Mouse (Mus musculus): ENCODE data around the gene Fbxl15. TPM values are rescaled to one million over a fixed set of nuclear protein-coding genes. Genes with fewer than 3 reads are reported as not detected.

Gene Fbxl15
- polyA plus RNA-seq, 1 experiment from 2014 or later, result 17.7 TPM

GRCm38 (mm10) chr19:46296938-46297337 is 31.0 kb upstream of the Fbxl15 start:
- no peak overlapping the region for H3K9ac ChIP-seq (ENCODE audit: low read length)
- no peak overlapping the region for H3K4me3 ChIP-seq (ENCODE audit: low read depth, low read length)
- H3K9me3 ChIP-seq (ENCODE audit: control insufficient read depth, low read length), result no peaks in the 10 kb centered on the region
- no peaks in the 10 kb centered on the region for H3K4me1 ChIP-seq (replicated peaks; ENCODE audit: control insufficient read depth, insufficient read depth, low read length)
- 70% methylated on average over 4 of the region's 4 CpGs for WGBS
- ATAC-seq (replicated peaks; ENCODE audit: low FRiP score, low TSS enrichment, low read depth), result no peak
- no peak overlapping the region for H3K27ac ChIP-seq (ENCODE audit: low read depth)
- no peaks in the 10 kb centered on the region for H3K36me3 ChIP-seq (ENCODE audit: control insufficient read depth, insufficient read depth, low read length)
- no peaks in the 10 kb centered on the region for H3K27me3 ChIP-seq (replicated peaks; ENCODE audit: control insufficient read depth, insufficient read depth, low read length)
- no peak for DNase-seq (ENCODE audit: low spot score)
- no peak overlapping the region for H3K4me2 ChIP-seq (ENCODE audit: low read length)

- H3K4me1 ChIP-seq (replicated peaks; ENCODE audit: control insufficient read depth, insufficient read depth, low read length), result peaks cover 5% of the 10 kb centered on the region
- WGBS, result 38% methylated on average over 8 of the region's 8 CpGs
- H3K36me3 ChIP-seq (ENCODE audit: control insufficient read depth, insufficient read depth, low read length), result no peaks in the 10 kb centered on the region
- H3K9me3 ChIP-seq (ENCODE audit: control insufficient read depth, low read length), result no peaks in the 10 kb centered on the region
- no peak overlapping the region for H3K4me2 ChIP-seq (ENCODE audit: low read length)
- H3K27me3 ChIP-seq (replicated peaks; ENCODE audit: control insufficient read depth, insufficient read depth, low read length), result no peaks in the 10 kb centered on the region
- no peak overlapping the region for H3K27ac ChIP-seq (ENCODE audit: low read depth)
- DNase-seq (ENCODE audit: low spot score), result no peak
- H3K4me3 ChIP-seq (ENCODE audit: low read depth, low read length), result no peak overlapping the region
- H3K9ac ChIP-seq (ENCODE audit: low read length), result no peak overlapping the region
- no peak for ATAC-seq (replicated peaks; ENCODE audit: low FRiP score, low TSS enrichment, low read depth)
These were observed 27.5 kb upstream of the Fbxl15 start for GRCm38 (mm10) chr19:46300294-46301045.

GRCm38 (mm10) chr19:46302551-46302950 is 25.4 kb upstream of the Fbxl15 start:
- Histone ChIP-seq H3K27ac (ENCODE audit: low read depth) (no peak overlapping the region), H3K4me2 (ENCODE audit: low read length) (no peak overlapping the region), H3K4me3 (ENCODE audit: low read depth, low read length) (no peak overlapping the region), H3K4me1 (replicated peaks; ENCODE audit: control insufficient read depth, insufficient read depth, low read length) (peaks cover 5% of the 10 kb centered on the region), H3K27me3 (replicated peaks; ENCODE audit: control insufficient read depth, insufficient read depth, low read length) (no peaks in the 10 kb centered on the region), H3K9ac (ENCODE audit: low read length) (no peak overlapping the region), H3K36me3 (ENCODE audit: control insufficient read depth, insufficient read depth, low read length) (peaks cover 1% of the 10 kb centered on the region; the same call in 1 of the 2 replicates), H3K9me3 (ENCODE audit: control insufficient read depth, low read length) (no peaks in the 10 kb centered on the region)
- WGBS, result 90% methylated on average over 4 of the region's 4 CpGs
- ATAC-seq (replicated peaks; ENCODE audit: low FRiP score, low TSS enrichment, low read depth) (no peak), DNase-seq (ENCODE audit: low spot score) (no peak)

GRCm38 (mm10) chr19:46303251-46304215 is 24.5 kb upstream of the Fbxl15 start:
- no peak for ATAC-seq (replicated peaks; ENCODE audit: low FRiP score, low TSS enrichment, low read depth)

GRCm38 (mm10) chr19:46304216-46304841 is 23.7 kb upstream of the Fbxl15 start, which contains the start of gene Nfkb2:
Gene Nfkb2 (plus strand): TSS chr19:46304320.
- DNase-seq (ENCODE audit: low spot score) (peak; percentile 95), ATAC-seq (replicated peaks; ENCODE audit: low FRiP score, low TSS enrichment, low read depth) (peak; percentile 88)
- WGBS, result under 1% methylated on average over 39 of the region's 39 CpGs
- no peaks in the 10 kb centered on the region for H3K9me3 ChIP-seq (ENCODE audit: control insufficient read depth, low read length)
- peak within 1 kb of the TSS; percentile 99 for H3K4me2 ChIP-seq (ENCODE audit: low read length)
- peak within 1 kb of the TSS; percentile 64 for H3K4me3 ChIP-seq (ENCODE audit: low read depth, low read length)
- peaks cover 6% of the 10 kb centered on the region; the same call in 1 of the 2 replicates for H3K36me3 ChIP-seq (ENCODE audit: control insufficient read depth, insufficient read depth, low read length)
- peak within 1 kb of the TSS; percentile 55 for H3K9ac ChIP-seq (ENCODE audit: low read length)
- H3K4me1 ChIP-seq (replicated peaks; ENCODE audit: control insufficient read depth, insufficient read depth, low read length), result peaks cover 14% of the 10 kb centered on the region
- peak within 1 kb of the TSS; percentile 71 for H3K27ac ChIP-seq (ENCODE audit: low read depth)
- no peaks in the 10 kb centered on the region for H3K27me3 ChIP-seq (replicated peaks; ENCODE audit: control insufficient read depth, insufficient read depth, low read length)

More at GRCm38 (mm10) chr19:46303251-46304215, 24.5 kb upstream of the Fbxl15 start:
- no peak for DNase-seq (ENCODE audit: low spot score)
- H3K4me3 ChIP-seq (ENCODE audit: low read depth, low read length), result peak overlapping the region; percentile 64
- H3K9ac ChIP-seq (ENCODE audit: low read length), result no peak overlapping the region; the same call in 1 of the 2 replicates
- peak overlapping the region; percentile 99 for H3K4me2 ChIP-seq (ENCODE audit: low read length)
- no peaks in the 10 kb centered on the region for H3K9me3 ChIP-seq (ENCODE audit: control insufficient read depth, low read length)
- no peaks in the 10 kb centered on the region for H3K27me3 ChIP-seq (replicated peaks; ENCODE audit: control insufficient read depth, insufficient read depth, low read length)
- WGBS, result 56% methylated on average over 18 of the region's 18 CpGs
- no peak overlapping the region for H3K27ac ChIP-seq (ENCODE audit: low read depth)
- H3K4me1 ChIP-seq (replicated peaks; ENCODE audit: control insufficient read depth, insufficient read depth, low read length), result peaks cover 6% of the 10 kb centered on the region
- peaks cover 6% of the 10 kb centered on the region; the same call in 1 of the 2 replicates for H3K36me3 ChIP-seq (ENCODE audit: control insufficient read depth, insufficient read depth, low read length)

GRCm38 (mm10) chr19:46304908-46305333 is 23.1 kb upstream of the Fbxl15 start:
- peak; percentile 32 for ATAC-seq (replicated peaks; ENCODE audit: low FRiP score, low TSS enrichment, low read depth)
- peaks cover 8% of the 10 kb centered on the region; the same call in 1 of the 2 replicates for H3K36me3 ChIP-seq (ENCODE audit: control insufficient read depth, insufficient read depth, low read length)
- H3K9me3 ChIP-seq (ENCODE audit: control insufficient read depth, low read length), result no peaks in the 10 kb centered on the region
- peaks cover 15% of the 10 kb centered on the region for H3K4me1 ChIP-seq (replicated peaks; ENCODE audit: control insufficient read depth, insufficient read depth, low read length)
- no peak for DNase-seq (ENCODE audit: low spot score)
- peak overlapping the region; percentile 55 for H3K9ac ChIP-seq (ENCODE audit: low read length)
- H3K27ac ChIP-seq (ENCODE audit: low read depth), result peak overlapping the region; percentile 71
- peak overlapping the region; percentile 99 for H3K4me2 ChIP-seq (ENCODE audit: low read length)
- WGBS, result 1% methylated on average over 34 of the region's 34 CpGs
- peak overlapping the region; percentile 64 for H3K4me3 ChIP-seq (ENCODE audit: low read depth, low read length)
- no peaks in the 10 kb centered on the region for H3K27me3 ChIP-seq (replicated peaks; ENCODE audit: control insufficient read depth, insufficient read depth, low read length)

- WGBS, result under 1% methylated on average over 43 of the region's 43 CpGs
- H3K4me2 ChIP-seq (ENCODE audit: low read length), result peak overlapping the region; percentile 99
These were observed 22.3 kb upstream of the Fbxl15 start for GRCm38 (mm10) chr19:46305432-46306267.

More at GRCm38 (mm10) chr19:46305432-46306267, 22.3 kb upstream of the Fbxl15 start:
- Histone ChIP-seq H3K27ac (ENCODE audit: low read depth) (peak overlapping the region; percentile 71), H3K9ac (ENCODE audit: low read length) (peak overlapping the region; percentile 55), H3K27me3 (replicated peaks; ENCODE audit: control insufficient read depth, insufficient read depth, low read length) (no peaks in the 10 kb centered on the region), H3K4me3 (ENCODE audit: low read depth, low read length) (peak overlapping the region; percentile 64), H3K9me3 (ENCODE audit: control insufficient read depth, low read length) (no peaks in the 10 kb centered on the region), H3K36me3 (ENCODE audit: control insufficient read depth, insufficient read depth, low read length) (peaks cover 14% of the 10 kb centered on the region), H3K4me1 (replicated peaks; ENCODE audit: control insufficient read depth, insufficient read depth, low read length) (peaks cover 15% of the 10 kb centered on the region)
- peak; percentile 95 for DNase-seq (ENCODE audit: low spot score)
- ATAC-seq (replicated peaks; ENCODE audit: low FRiP score, low TSS enrichment, low read depth), result peak; percentile 74

Data from intestine, embryonic 14.5 days (tissue).